Mouse (Mus musculus) liver, embryonic 16.5 days (tissue): Measurements from ENCODE around the gene Col5a3. TPM values are rescaled to one million over a fixed set of nuclear protein-coding genes. Genes with fewer than 3 reads are reported as not detected.

Source experiments
- ATAC-seq: fragments of 200-750 bp; cut with Nextera tagmentation; 2 replicates; pipeline ENCODE4 v1.8.0; 2017; ENCODE audit warnings: low read depth, mild to moderate bottlenecking, moderate number of reproducible peaks, moderate library complexity
- H3K27ac ChIP-seq: fragments of 300-500 bp; sonication (generic); 2 replicates; pipeline ENCODE4 v1.5.1; 2014; ENCODE audit warnings: mild to moderate bottlenecking, low read length
- H3K27me3 ChIP-seq: fragments of 300-500 bp; sonication (generic); 2 replicates; pipeline ENCODE4 v1.6.1; 2014; ENCODE audit warnings: low read depth, low read length, mixed read lengths; ENCODE audit not compliant: control insufficient read depth, insufficient read depth
- H3K36me3 ChIP-seq: fragments of 300-500 bp; sonication (generic); 2 replicates; pipeline ENCODE4 v1.6.1; 2014; ENCODE audit warnings: mild to moderate bottlenecking; ENCODE audit not compliant: control insufficient read depth, insufficient read depth
- H3K4me1 ChIP-seq: fragments of 300-500 bp; sonication (generic); 2 replicates; pipeline ENCODE4 v1.6.1; 2014; ENCODE audit warnings: low read depth, low read length, mixed read lengths; ENCODE audit not compliant: control insufficient read depth
- H3K4me2 ChIP-seq: fragments of 300-500 bp; sonication (generic); 2 replicates; pipeline ENCODE4 v1.6.1; 2014; ENCODE audit warnings: low read depth, low read length, mixed read lengths
- H3K4me3 ChIP-seq: fragments of 300-500 bp; sonication (generic); 2 replicates; pipeline ENCODE4 v1.5.1; 2014; ENCODE audit warnings: low read depth, mild to moderate bottlenecking, low read length
- H3K9ac ChIP-seq: fragments of 300-500 bp; sonication (generic); 2 replicates; pipeline ENCODE4 v1.6.1; 2014; ENCODE audit warnings: low read depth, low read length
- H3K9me3 ChIP-seq: fragments of 300-500 bp; sonication (generic); replicated peaks from 2 replicates; pipeline ENCODE4 v1.6.1; 2016; ENCODE audit warnings: low read length; ENCODE audit not compliant: control insufficient read depth
- WGBS: fragments of 180-500 bp; shearing (Covaris S2); extraction: QIAGEN DNeasy Blood & Tissue Kit; methylation state at CpG from one replicate; pipeline ENCODE4 v1.1.7; 2014; ENCODE audit not compliant: insufficient replicate concordance; 5-methylcytosine and 5-hydroxymethylcytosine counted together
- polyA plus RNA-seq: library from polyadenylated mRNA; unstranded; fragments of >200 nt; fragmentation: Nextera tagmentation; extraction: Ambion mirVana; gene quantifications from 2 replicates; pipeline ENCODE4 v1.2.1, GENCODE M21; 2015

Col5a3 gene
- polyA plus RNA-seq, 1 experiment from 2014 or later = 0.33 TPM

- Histone ChIP-seq H3K9me3 (no peaks in the 10 kb centered on the region), H3K4me2 (no peak overlapping the region), H3K27me3 (peaks cover 56% of the 10 kb centered on the region), H3K4me3 (no peak overlapping the region), H3K4me1 (peaks cover 3% of the 10 kb centered on the region; the same call in 1 of the 2 replicates), H3K9ac (no peak overlapping the region), H3K36me3 (no peaks in the 10 kb centered on the region), H3K27ac (no peak overlapping the region)
- WGBS = 38% methylated on average over 6 of the region's 6 CpGs
- ATAC-seq = no peak
Observed at GRCm38 (mm10) chr9:20729451-20729850, 85.4 kb downstream of the Col5a3 start.

- Histone ChIP-seq H3K4me1 (peaks cover 3% of the 10 kb centered on the region; the same call in 1 of the 2 replicates), H3K27me3 (peaks cover 60% of the 10 kb centered on the region), H3K27ac (no peak overlapping the region), H3K9ac (no peak overlapping the region), H3K36me3 (no peaks in the 10 kb centered on the region), H3K4me3 (peak overlapping the region; percentile 47), H3K4me2 (peak overlapping the region; percentile 65), H3K9me3 (no peaks in the 10 kb centered on the region)
- ATAC-seq = peak; percentile 15; the same call in 1 of the 2 replicates
- WGBS = under 1% methylated on average over 44 of the region's 46 CpGs
Observed at GRCm38 (mm10) chr9:20727601-20728113, 87.2 kb downstream of the Col5a3 start.

GRCm38 (mm10) chr9:20726859-20727600 is 87.8 kb downstream of the Col5a3 start:
- no peak overlapping the region for H3K9ac ChIP-seq
- no peaks in the 10 kb centered on the region for H3K9me3 ChIP-seq
- H3K36me3 ChIP-seq = no peaks in the 10 kb centered on the region

GRCm38 (mm10) chr9:20726134-20726858 is 88.6 kb downstream of the Col5a3 start:
- H3K27me3 ChIP-seq = peaks cover 60% of the 10 kb centered on the region
- WGBS = 3% methylated on average over 42 of the region's 42 CpGs
- ATAC-seq = no peak
- H3K36me3 ChIP-seq = no peaks in the 10 kb centered on the region
- H3K9ac ChIP-seq = no peak overlapping the region
- H3K4me1 ChIP-seq = peaks cover 3% of the 10 kb centered on the region; the same call in 1 of the 2 replicates
- H3K9me3 ChIP-seq = no peaks in the 10 kb centered on the region
- H3K4me3 ChIP-seq = peak overlapping the region; percentile 47
- peak overlapping the region; percentile 65 for H3K4me2 ChIP-seq
- H3K27ac ChIP-seq = no peak overlapping the region

More at GRCm38 (mm10) chr9:20726859-20727600, 87.8 kb downstream of the Col5a3 start:
- Histone ChIP-seq H3K27ac (no peak overlapping the region), H3K4me1 (peaks cover 3% of the 10 kb centered on the region; the same call in 1 of the 2 replicates), H3K27me3 (peaks cover 60% of the 10 kb centered on the region), H3K4me3 (peak overlapping the region; percentile 47), H3K4me2 (peak overlapping the region; percentile 65)
- no peak; the same call in 1 of the 2 replicates for ATAC-seq
- WGBS = 1% methylated on average over 50 of the region's 54 CpGs

- WGBS = 35% methylated on average over 2 of the region's 2 CpGs
- Histone ChIP-seq H3K4me2 (no peak overlapping the region), H3K27ac (no peak overlapping the region), H3K27me3 (peaks cover 25% of the 10 kb centered on the region), H3K4me3 (no peak overlapping the region), H3K9me3 (no peaks in the 10 kb centered on the region), H3K9ac (no peak overlapping the region), H3K4me1 (peaks cover 2% of the 10 kb centered on the region; the same call in 1 of the 2 replicates), H3K36me3 (no peaks in the 10 kb centered on the region)
- ATAC-seq = no peak
Observed at GRCm38 (mm10) chr9:20721582-20721981, 93.3 kb downstream of the Col5a3 start.

Other genes with a start within 250 kb of the Col5a3 start
- 2.0 and 2.1 TPM in 2 replicates for gene Zfp846, start 233.8 kb downstream of the Col5a3 start, polyA plus RNA-seq
- gene Ubl5, start 172.2 kb downstream of the Col5a3 start, polyA plus RNA-seq = 207 and 235 TPM in 2 replicates
- 4.8 and 5.9 TPM in 2 replicates for gene Fbxl12, start 170.3 kb downstream of the Col5a3 start, polyA plus RNA-seq
- 19.4 and 19.7 TPM in 2 replicates for gene Pin1, start 163.0 kb downstream of the Col5a3 start, polyA plus RNA-seq
- gene Olfm2, start 68.7 kb downstream of the Col5a3 start, polyA plus RNA-seq = 0.20 and 0.25 TPM in 2 replicates
- gene Rdh8, start 3.4 kb upstream of the Col5a3 start, polyA plus RNA-seq = not detected in 2 replicates
- 4.4 and 6.7 TPM in 2 replicates for gene A230050P20Rik, start 53.6 kb upstream of the Col5a3 start, polyA plus RNA-seq
- gene Angptl6, start 64.7 kb upstream of the Col5a3 start, polyA plus RNA-seq = 8.8 and 10.0 TPM in 2 replicates
- gene Ppan, start 73.1 kb upstream of the Col5a3 start, polyA plus RNA-seq = 42.9 and 46.2 TPM in 2 replicates
- gene Eif3g, start 83.6 kb upstream of the Col5a3 start, polyA plus RNA-seq = 149 and 161 TPM in 2 replicates
- gene Dnmt1, start 144.8 kb upstream of the Col5a3 start, polyA plus RNA-seq = 53.4 and 55.7 TPM in 2 replicates
- 3.1 and 3.5 TPM in 2 replicates for gene S1pr2, start 161.7 kb upstream of the Col5a3 start, polyA plus RNA-seq
- gene Mrpl4, start 187.7 kb upstream of the Col5a3 start, polyA plus RNA-seq = 58.0 and 59.8 TPM in 2 replicates
- gene Icam1, start 200.9 kb upstream of the Col5a3 start, polyA plus RNA-seq = 10.6 and 11.9 TPM in 2 replicates
- gene Icam4, start 214.3 kb upstream of the Col5a3 start, polyA plus RNA-seq = 172 and 184 TPM in 2 replicates
- gene Icam5, start 217.0 kb upstream of the Col5a3 start, polyA plus RNA-seq = 0.26 and 0.30 TPM in 2 replicates